Mouse (Mus musculus) hindbrain, embryonic 15.5 days (tissue): Measurements from ENCODE around the gene Tamm41. TPM values are rescaled to one million over a fixed set of nuclear protein-coding genes. Genes with fewer than 3 reads are reported as not detected.

ENCODE experiments used
- ATAC-seq: fragments of 200-750 bp; cut with Nextera tagmentation; 2 replicates; pipeline ENCODE4 v1.8.0; 2017; ENCODE audit warnings: low read depth, moderate number of reproducible peaks, moderate TSS enrichment; ENCODE audit not compliant: low FRiP score
- H3K27ac ChIP-seq: fragments of 300-500 bp; sonication (generic); replicated peaks from 2 replicates; pipeline ENCODE4 v1.5.1; 2015; ENCODE audit warnings: mild to moderate bottlenecking, inconsistent platforms
- H3K27me3 ChIP-seq: fragments of 300-500 bp; sonication (generic); 2 replicates; pipeline ENCODE4 v1.6.1; 2015; ENCODE audit warnings: control low read depth, inconsistent platforms
- H3K36me3 ChIP-seq: fragments of 300-500 bp; sonication (generic); 2 replicates; pipeline ENCODE4 v1.6.1; 2015; ENCODE audit warnings: control low read depth, inconsistent platforms
- H3K4me1 ChIP-seq: fragments of 300-500 bp; sonication (generic); replicated peaks from 2 replicates; pipeline ENCODE4 v1.6.1; 2015; ENCODE audit warnings: control low read depth, inconsistent platforms
- H3K4me2 ChIP-seq: fragments of 300-500 bp; sonication (generic); 2 replicates; pipeline ENCODE4 v1.6.1; 2015; ENCODE audit warnings: moderate library complexity, mild to moderate bottlenecking, inconsistent platforms
- H3K4me3 ChIP-seq: fragments of 300-500 bp; sonication (generic); 2 replicates; pipeline ENCODE4 v1.5.1; 2015; ENCODE audit warnings: mild to moderate bottlenecking, inconsistent platforms
- H3K9ac ChIP-seq: fragments of 300-500 bp; sonication (generic); 2 replicates; pipeline ENCODE4 v1.6.1; 2015; ENCODE audit warnings: inconsistent platforms
- H3K9me3 ChIP-seq: fragments of 300-500 bp; sonication (generic); 2 replicates; pipeline ENCODE4 v1.6.1; 2016; ENCODE audit warnings: control low read depth, inconsistent platforms
- WGBS: fragments of 180-500 bp; shearing (Covaris S2); methylation state at CpG from one replicate; pipeline ENCODE4 v1.1.7; 2015; 5-methylcytosine and 5-hydroxymethylcytosine counted together
- polyA plus RNA-seq: library from polyadenylated mRNA; unstranded; fragments of >200 nt; fragmentation: Nextera tagmentation; extraction: Ambion mirVana; gene quantifications from 2 replicates; pipeline ENCODE4 v1.2.1, GENCODE M21; 2015

Tamm41 gene
- polyA plus RNA-seq, 1 experiment from 2014 or later = 47.1 TPM

GRCm38 (mm10) chr6:114994079-114994478 is 43.6 kb downstream of the Tamm41 start:
- Histone ChIP-seq H3K9me3 (no peaks in the 10 kb centered on the region), H3K4me2 (no peak overlapping the region), H3K4me3 (no peak overlapping the region), H3K27me3 (no peaks in the 10 kb centered on the region), H3K9ac (no peak overlapping the region), H3K36me3 (no peaks in the 10 kb centered on the region), H3K27ac (no peak overlapping the region), H3K4me1 (no peaks in the 10 kb centered on the region)
- no peak for ATAC-seq
- WGBS = 96% methylated on average over 5 of the region's 5 CpGs

GRCm38 (mm10) chr6:114993659-114994058 is 44.0 kb downstream of the Tamm41 start:
- H3K36me3 ChIP-seq = no peaks in the 10 kb centered on the region
- no peaks in the 10 kb centered on the region for H3K9me3 ChIP-seq
- no peak for ATAC-seq
- H3K4me3 ChIP-seq = no peak overlapping the region
- no peaks in the 10 kb centered on the region for H3K4me1 ChIP-seq
- H3K9ac ChIP-seq = no peak overlapping the region
- no peak overlapping the region for H3K4me2 ChIP-seq
- H3K27me3 ChIP-seq = no peaks in the 10 kb centered on the region
- no peak overlapping the region for H3K27ac ChIP-seq
- WGBS = 78% methylated on average over 8 of the region's 8 CpGs

GRCm38 (mm10) chr6:114991909-114992308 is 45.8 kb downstream of the Tamm41 start:
- Histone ChIP-seq H3K4me1 (no peaks in the 10 kb centered on the region; the same call in 1 of the 2 replicates), H3K36me3 (no peaks in the 10 kb centered on the region), H3K9me3 (no peaks in the 10 kb centered on the region), H3K9ac (no peak overlapping the region), H3K4me2 (no peak overlapping the region), H3K27ac (no peak overlapping the region), H3K27me3 (no peaks in the 10 kb centered on the region), H3K4me3 (no peak overlapping the region)
- no peak for ATAC-seq
- WGBS = 76% methylated on average over 4 of the region's 4 CpGs

GRCm38 (mm10) chr6:114988619-114988980 is 49.1 kb downstream of the Tamm41 start:
- no peaks in the 10 kb centered on the region for H3K36me3 ChIP-seq
- 58% methylated on average over 3 of the region's 3 CpGs for WGBS
- no peak overlapping the region for H3K9ac ChIP-seq
- H3K4me1 ChIP-seq = no peaks in the 10 kb centered on the region; the same call in 1 of the 2 replicates
- no peak overlapping the region for H3K4me2 ChIP-seq
- no peaks in the 10 kb centered on the region for H3K9me3 ChIP-seq
- no peaks in the 10 kb centered on the region for H3K27me3 ChIP-seq
- H3K27ac ChIP-seq = no peak overlapping the region
- no peak for ATAC-seq
- no peak overlapping the region for H3K4me3 ChIP-seq

GRCm38 (mm10) chr6:114987966-114988618 is 49.6 kb downstream of the Tamm41 start:
- no peak for ATAC-seq
- H3K36me3 ChIP-seq = no peaks in the 10 kb centered on the region
- H3K4me3 ChIP-seq = no peak overlapping the region
- H3K4me2 ChIP-seq = no peak overlapping the region
- H3K9me3 ChIP-seq = no peaks in the 10 kb centered on the region
- no peaks in the 10 kb centered on the region; the same call in 1 of the 2 replicates for H3K4me1 ChIP-seq
- no peak overlapping the region for H3K27ac ChIP-seq
- H3K9ac ChIP-seq = no peak overlapping the region
- no peaks in the 10 kb centered on the region for H3K27me3 ChIP-seq
- 66% methylated on average over 7 of the region's 7 CpGs for WGBS

GRCm38 (mm10) chr6:114982671-114983070 is 55.0 kb downstream of the Tamm41 start:
- Histone ChIP-seq H3K4me3 (no peak overlapping the region), H3K4me1 (no peaks in the 10 kb centered on the region), H3K9me3 (no peaks in the 10 kb centered on the region), H3K4me2 (no peak overlapping the region), H3K36me3 (no peaks in the 10 kb centered on the region), H3K27ac (no peak overlapping the region), H3K27me3 (no peaks in the 10 kb centered on the region), H3K9ac (no peak overlapping the region)
- 89% methylated on average over 7 of the region's 7 CpGs for WGBS
- no peak for ATAC-seq

GRCm38 (mm10) chr6:114979715-114980114 is 58.0 kb downstream of the Tamm41 start:
- no peaks in the 10 kb centered on the region for H3K9me3 ChIP-seq
- no peak overlapping the region for H3K27ac ChIP-seq
- H3K27me3 ChIP-seq = no peaks in the 10 kb centered on the region
- H3K36me3 ChIP-seq = no peaks in the 10 kb centered on the region
- H3K9ac ChIP-seq = no peak overlapping the region
- no peaks in the 10 kb centered on the region for H3K4me1 ChIP-seq
- H3K4me3 ChIP-seq = no peak overlapping the region
- ATAC-seq = no peak
- H3K4me2 ChIP-seq = no peak overlapping the region
- WGBS = 81% methylated on average over 1 of the region's 1 CpGs

GRCm38 (mm10) chr6:114976915-114977419 is 60.7 kb downstream of the Tamm41 start:
- no peak for ATAC-seq

GRCm38 (mm10) chr6:114974331-114974730 is 63.3 kb downstream of the Tamm41 start:
- Histone ChIP-seq H3K36me3 (no peaks in the 10 kb centered on the region), H3K9ac (no peak overlapping the region), H3K4me2 (no peak overlapping the region), H3K4me1 (peaks cover 11% of the 10 kb centered on the region), H3K4me3 (no peak overlapping the region), H3K9me3 (no peaks in the 10 kb centered on the region), H3K27ac (no peak overlapping the region), H3K27me3 (no peaks in the 10 kb centered on the region)
- ATAC-seq = no peak
- WGBS = 100% methylated on average over 1 of the region's 1 CpGs

More at GRCm38 (mm10) chr6:114976915-114977419, 60.7 kb downstream of the Tamm41 start:
- Histone ChIP-seq H3K4me1 (no peaks in the 10 kb centered on the region), H3K9me3 (no peaks in the 10 kb centered on the region), H3K36me3 (no peaks in the 10 kb centered on the region), H3K4me3 (no peak overlapping the region), H3K27ac (no peak overlapping the region), H3K27me3 (no peaks in the 10 kb centered on the region), H3K9ac (no peak overlapping the region), H3K4me2 (no peak overlapping the region)
- WGBS = 83% methylated on average over 7 of the region's 7 CpGs

- WGBS = 96% methylated on average over 1 of the region's 1 CpGs
- Histone ChIP-seq H3K9me3 (no peaks in the 10 kb centered on the region), H3K4me1 (peaks cover 12% of the 10 kb centered on the region), H3K36me3 (no peaks in the 10 kb centered on the region), H3K27me3 (no peaks in the 10 kb centered on the region), H3K27ac (no peak overlapping the region), H3K9ac (no peak overlapping the region), H3K4me2 (no peak overlapping the region), H3K4me3 (no peak overlapping the region)
- ATAC-seq = no peak
These were observed 64.7 kb downstream of the Tamm41 start for GRCm38 (mm10) chr6:114972988-114973387.

GRCm38 (mm10) chr6:114970895-114971294 is 66.8 kb downstream of the Tamm41 start:
- H3K9me3 ChIP-seq = no peaks in the 10 kb centered on the region
- ATAC-seq = no peak
- 68% methylated on average over 5 of the region's 5 CpGs for WGBS
- H3K27me3 ChIP-seq = no peaks in the 10 kb centered on the region
- H3K4me3 ChIP-seq = no peak overlapping the region
- no peaks in the 10 kb centered on the region for H3K36me3 ChIP-seq
- H3K9ac ChIP-seq = no peak overlapping the region
- no peak overlapping the region for H3K27ac ChIP-seq
- peaks cover 26% of the 10 kb centered on the region for H3K4me1 ChIP-seq
- no peak overlapping the region for H3K4me2 ChIP-seq

GRCm38 (mm10) chr6:114970386-114970785 is 67.3 kb downstream of the Tamm41 start:
- peak overlapping the region; percentile 71; the same call in 1 of the 2 replicates for H3K4me3 ChIP-seq
- no peaks in the 10 kb centered on the region for H3K27me3 ChIP-seq
- H3K36me3 ChIP-seq = no peaks in the 10 kb centered on the region
- H3K4me2 ChIP-seq = peak overlapping the region; percentile 98
- H3K9ac ChIP-seq = no peak overlapping the region; the same call in 1 of the 2 replicates
- WGBS = 28% methylated on average over 6 of the region's 6 CpGs
- H3K4me1 ChIP-seq = peaks cover 26% of the 10 kb centered on the region
- no peaks in the 10 kb centered on the region for H3K9me3 ChIP-seq
- H3K27ac ChIP-seq = no peak overlapping the region
- ATAC-seq = no peak
